Mouse (Mus musculus): Measurements from ENCODE around the gene Chek2.

- no peak for TF ChIP-seq CTCF (IDR thresholded peaks at IDR 0.05; ENCODE audit: low read depth)
- no peak for TF ChIP-seq EP300 (optimal IDR thresholded peaks at IDR 0.05)
Observed at GRCm38 (mm10) chr5:110875286-110875685, 35.5 kb downstream of the Chek2 start.

Measured in stomach, postnatal 0 days (tissue).